Mouse (Mus musculus): ENCODE results near the gene Bcan. TPM values are rescaled to one million over a fixed set of nuclear protein-coding genes. Genes with fewer than 3 reads are reported as not detected.

The Bcan gene
- total and polyA plus RNA-seq, 3 experiments, result 0.04 TPM; not detected in 2

DNA sequence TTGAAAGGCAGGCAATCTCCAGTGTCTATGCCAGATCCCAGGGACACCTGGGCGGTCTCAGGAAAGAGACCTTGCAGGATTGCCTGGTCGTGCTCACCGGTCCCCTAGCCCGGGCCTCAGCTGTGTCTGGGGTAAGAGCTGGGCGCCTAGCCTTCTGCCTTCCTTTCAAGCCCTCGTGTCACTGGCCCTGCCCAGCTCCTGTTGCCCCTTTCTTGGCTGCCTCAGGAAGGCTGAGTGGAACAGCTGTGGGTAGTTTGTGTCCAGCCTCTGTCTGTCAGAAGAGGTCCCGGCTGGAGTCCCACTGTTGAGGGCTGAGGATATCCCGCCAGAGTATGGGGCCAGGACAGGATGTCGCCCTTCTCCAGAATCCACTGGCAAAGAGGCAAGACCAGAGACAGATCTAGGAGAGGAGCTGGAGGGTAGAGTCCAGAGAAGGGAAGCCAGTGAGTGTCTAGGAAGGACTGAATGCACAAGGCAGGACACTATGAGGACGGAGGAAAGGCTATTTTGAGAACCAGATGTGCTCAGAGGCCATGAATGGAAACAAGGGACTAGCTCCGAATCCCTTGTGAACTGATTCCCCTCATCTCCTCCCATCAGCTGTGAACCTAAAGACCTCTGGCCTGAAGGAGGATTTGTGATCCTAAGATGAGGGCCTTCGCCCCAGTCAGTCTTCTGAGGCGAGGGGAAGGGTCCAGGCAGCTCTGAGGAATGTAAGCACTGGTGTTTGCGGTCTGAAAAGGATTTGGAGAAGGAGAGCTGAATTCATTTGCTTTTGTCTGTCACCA lies 26.2 kb downstream of the Bcan start:
- no peak overlapping the region for H3K4me3 ChIP-seq (replicated peaks in 1 of 3; ENCODE audit: low read depth in 2 of 3, low read length in 2 of 3, poor library complexity in 1 of 3)
- H3K9ac ChIP-seq (ENCODE audit: insufficient read depth, low read depth), result no peak overlapping the region
- peaks cover 36% of the 10 kb centered on the region for H3K27me3 ChIP-seq (replicated peaks)
- dilution Hi-C loops (cut with MboI; ENCODE audit: extremely low pct_ligation_motif_present, extremely low pct_unique_long_range_greater_than_20kb, low sequenced_read_pairs) (no loop called here), in situ Hi-C loops (cut with MboI; ENCODE audit: low pct_ligation_motif_present, low pct_unique_long_range_greater_than_20kb, low sequenced_read_pairs) (no loop called here)
- no peak overlapping the region for H3K27ac ChIP-seq (ENCODE audit: insufficient read depth, low read depth)
- H3K4me2 ChIP-seq (ENCODE audit: insufficient read depth, low read depth, poor library complexity, severe bottlenecking), result no peak overlapping the region
- peaks cover 8% of the 10 kb centered on the region for H3K9me3 ChIP-seq (replicated peaks; ENCODE audit: low read length)
- H3K4me1 ChIP-seq (ENCODE audit: control insufficient read depth in 1 of 2, insufficient read depth in 2 of 2), result peaks cover 2 to 55% of the 10 kb centered on the region in 2 experiments; a peak in 2 of 4 replicates
- H3K36me3 ChIP-seq (replicated peaks in 1 of 2; ENCODE audit: control insufficient read depth in 1 of 2, insufficient read depth in 1 of 2, low read length in 1 of 2), result no peaks in the 10 kb centered on the region
- TF ChIP-seq MAFK (IDR thresholded peaks at IDR 0.05; ENCODE audit: insufficient replicate concordance, low read length) (no peak), BHLHE40 (IDR thresholded peaks at IDR 0.05; ENCODE audit: low read depth, low read length) (no peak), CHD2 (IDR thresholded peaks at IDR 0.05; ENCODE audit: low read length) (no peak), IRF4 (IDR thresholded peaks at IDR 0.05; ENCODE audit: low read depth, low read length) (no peak), USF1 (IDR thresholded peaks at IDR 0.05; ENCODE audit: low read depth, low read length) (no peak), ZMIZ1 (IDR thresholded peaks at IDR 0.05; ENCODE audit: low read depth, low read length) (no peak), JUND (conservative IDR thresholded peaks at IDR 0.05; ENCODE audit: low read depth, low read length) (no peak), ELF1 (IDR thresholded peaks at IDR 0.05; ENCODE audit: low read depth, low read length) (no peak), SIN3A (IDR thresholded peaks at IDR 0.05; ENCODE audit: low read length) (no peak), POLR2AphosphoS2 (IDR thresholded peaks at IDR 0.05; ENCODE audit: low read depth, low read length) (no peak), RAD21 (IDR thresholded peaks at IDR 0.05; ENCODE audit: low read depth, low read length) (no peak), PAX5 (IDR thresholded peaks at IDR 0.05; ENCODE audit: low read length) (no peak), TBP (conservative IDR thresholded peaks at IDR 0.05; ENCODE audit: low read depth, low read length) (no peak), POLR2A (IDR thresholded peaks at IDR 0.05; ENCODE audit: low read depth, low read length) (no peak), JUN (IDR thresholded peaks at IDR 0.05; ENCODE audit: insufficient read depth, low read depth, low read length) (no peak), GABPA (IDR thresholded peaks at IDR 0.05; ENCODE audit: insufficient replicate concordance, low read depth, low read length) (no peak), MEF2A (IDR thresholded peaks at IDR 0.05; ENCODE audit: borderline replicate concordance, low read depth, low read length) (no peak)
- H3K79me2 ChIP-seq (replicated peaks; ENCODE audit: control insufficient read depth, extremely low read depth, insufficient read depth, poor library complexity, severe bottlenecking), result no peaks in the 10 kb centered on the region
- no peak for DNase-seq (ENCODE audit: extremely low read depth)

DNA sequence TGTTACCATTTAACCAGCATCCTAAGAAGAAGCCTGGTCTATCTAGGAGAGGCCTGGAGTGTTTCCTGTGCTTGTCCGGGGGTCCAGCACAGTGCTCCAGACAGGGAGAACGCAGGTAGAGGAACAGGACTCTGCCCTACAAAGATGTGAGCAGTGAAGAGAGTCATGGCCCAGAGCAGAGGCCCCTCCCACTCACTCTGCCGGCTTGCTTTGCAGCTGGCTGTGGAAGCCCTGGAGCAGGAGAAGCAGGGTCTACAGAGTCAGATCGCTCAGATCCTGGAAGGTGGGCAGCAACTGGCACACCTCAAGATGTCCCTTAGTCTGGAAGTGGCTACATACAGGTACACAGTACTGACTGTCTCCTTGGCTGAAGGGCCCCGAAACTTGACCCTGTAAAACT lies 27.3 kb downstream of the Bcan start:
- no peaks in the 10 kb centered on the region for H3K36me3 ChIP-seq (replicated peaks in 1 of 2; ENCODE audit: control insufficient read depth in 1 of 2, insufficient read depth in 1 of 2, low read length in 1 of 2)
- H3K9ac ChIP-seq (ENCODE audit: insufficient read depth, low read depth), result no peak overlapping the region
- no peak for DNase-seq (ENCODE audit: extremely low read depth)
- H3K4me1 ChIP-seq (ENCODE audit: control insufficient read depth in 1 of 2, insufficient read depth in 2 of 2), result peaks cover 2 to 47% of the 10 kb centered on the region in 2 experiments; a peak in 2 of 4 replicates
- H3K79me2 ChIP-seq (replicated peaks; ENCODE audit: control insufficient read depth, extremely low read depth, insufficient read depth, poor library complexity, severe bottlenecking), result no peaks in the 10 kb centered on the region
- in situ Hi-C loops (cut with MboI; ENCODE audit: low pct_ligation_motif_present, low pct_unique_long_range_greater_than_20kb, low sequenced_read_pairs) (no loop called here), dilution Hi-C loops (cut with MboI; ENCODE audit: extremely low pct_ligation_motif_present, extremely low pct_unique_long_range_greater_than_20kb, low sequenced_read_pairs) (no loop called here)
- peaks cover 33% of the 10 kb centered on the region for H3K27me3 ChIP-seq (replicated peaks)
- TF ChIP-seq NELFE (IDR thresholded peaks at IDR 0.05; ENCODE audit: low read depth, low read length) (no peak), HCFC1 (IDR thresholded peaks at IDR 0.05; ENCODE audit: low read depth, low read length) (no peak), NRF1 (IDR thresholded peaks at IDR 0.05; ENCODE audit: low read depth, low read length) (no peak)
- no peak overlapping the region for H3K4me2 ChIP-seq (ENCODE audit: insufficient read depth, low read depth, poor library complexity, severe bottlenecking)
- no peak overlapping the region for H3K4me3 ChIP-seq (replicated peaks in 1 of 3; ENCODE audit: low read depth in 2 of 3, low read length in 2 of 3, poor library complexity in 1 of 3)
- H3K27ac ChIP-seq (ENCODE audit: insufficient read depth, low read depth), result no peak overlapping the region
- peaks cover 9% of the 10 kb centered on the region for H3K9me3 ChIP-seq (replicated peaks; ENCODE audit: low read length)
